Mouse (Mus musculus) forebrain, embryonic 12.5 days (tissue): ENCODE data around the gene Grip1. TPM values are rescaled to one million over a fixed set of nuclear protein-coding genes. Genes with fewer than 3 reads are reported as not detected.

Source experiments
- ATAC-seq: fragments of 200-750 bp; cut with Nextera tagmentation; 2 replicates; pipeline ENCODE4 v1.8.0; 2017; ENCODE audit warnings: moderate TSS enrichment; ENCODE audit not compliant: low FRiP score
- H3K27ac ChIP-seq: fragments of 300-500 bp; sonication (generic); 2 replicates; pipeline ENCODE4 v1.5.1; 2016; ENCODE audit warnings: mild to moderate bottlenecking
- H3K27me3 ChIP-seq: fragments of 300-500 bp; sonication (generic); 2 replicates; pipeline ENCODE4 v1.6.1; 2016; ENCODE audit warnings: mild to moderate bottlenecking
- H3K36me3 ChIP-seq: fragments of 300-500 bp; sonication (generic); replicated peaks from 2 replicates; pipeline ENCODE4 v1.6.1; 2016; ENCODE audit warnings: mild to moderate bottlenecking
- H3K4me1 ChIP-seq: fragments of 300-500 bp; sonication (generic); 2 replicates; pipeline ENCODE4 v1.6.1; 2016
- H3K4me2 ChIP-seq: fragments of 300-500 bp; sonication (generic); 2 replicates; pipeline ENCODE4 v1.6.1; 2016; ENCODE audit warnings: mild to moderate bottlenecking, moderate library complexity
- H3K4me3 ChIP-seq: fragments of 300-500 bp; sonication (generic); replicated peaks from 2 replicates; pipeline ENCODE4 v1.5.1; 2016; ENCODE audit warnings: mild to moderate bottlenecking
- H3K9ac ChIP-seq: fragments of 300-500 bp; sonication (generic); 2 replicates; pipeline ENCODE4 v1.6.1; 2016; ENCODE audit warnings: mild to moderate bottlenecking
- H3K9me3 ChIP-seq: fragments of 300-500 bp; sonication (generic); 2 replicates; pipeline ENCODE4 v1.6.1; 2016
- WGBS: fragments of 180-500 bp; shearing (Covaris S2); methylation state at CpG from one replicate; pipeline ENCODE4 v1.1.7; 2016; 5-methylcytosine and 5-hydroxymethylcytosine counted together
- polyA plus RNA-seq: library from polyadenylated mRNA; unstranded; fragments of >200 nt; fragmentation: Nextera tagmentation; extraction: Ambion mirVana; gene quantifications from 2 replicates; pipeline ENCODE4 v1.2.1, GENCODE M21; 2016

Gene Grip1
- polyA plus RNA-seq, 1 experiment from 2014 or later = 12.5 TPM

DNA sequence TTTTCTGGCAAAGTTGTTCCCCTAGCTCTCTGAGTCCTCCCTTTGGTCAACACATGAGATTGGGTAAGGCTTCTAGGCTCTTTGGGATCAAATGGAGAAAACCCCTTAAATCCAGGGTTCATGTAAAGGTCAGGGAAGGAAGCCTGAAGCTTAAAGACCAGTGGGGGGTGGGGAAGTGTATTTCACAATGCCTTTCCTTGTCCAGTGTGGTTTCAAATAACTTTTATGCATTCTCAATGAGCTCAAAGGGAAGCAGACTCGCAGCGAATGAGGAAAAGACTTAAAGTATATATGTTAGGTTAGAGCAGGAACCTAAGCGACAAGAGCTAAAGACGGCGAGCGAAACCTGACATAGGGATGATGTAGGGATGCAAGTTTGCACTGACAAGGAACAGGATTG lies 131.0 kb downstream of the Grip1 start:
- no peak for ATAC-seq
- no peak overlapping the region for H3K4me3 ChIP-seq
- no peaks in the 10 kb centered on the region for H3K9me3 ChIP-seq
- WGBS = 68% methylated on average over 6 of the region's 6 CpGs
- no peak overlapping the region for H3K27ac ChIP-seq
- no peaks in the 10 kb centered on the region for H3K27me3 ChIP-seq
- H3K4me2 ChIP-seq = no peak overlapping the region
- H3K9ac ChIP-seq = no peak overlapping the region
- no peaks in the 10 kb centered on the region for H3K36me3 ChIP-seq
- H3K4me1 ChIP-seq = 0 out of 2 replicates have a peak, but pooled peaks cover 4% of the 10 kb centered on the region

DNA sequence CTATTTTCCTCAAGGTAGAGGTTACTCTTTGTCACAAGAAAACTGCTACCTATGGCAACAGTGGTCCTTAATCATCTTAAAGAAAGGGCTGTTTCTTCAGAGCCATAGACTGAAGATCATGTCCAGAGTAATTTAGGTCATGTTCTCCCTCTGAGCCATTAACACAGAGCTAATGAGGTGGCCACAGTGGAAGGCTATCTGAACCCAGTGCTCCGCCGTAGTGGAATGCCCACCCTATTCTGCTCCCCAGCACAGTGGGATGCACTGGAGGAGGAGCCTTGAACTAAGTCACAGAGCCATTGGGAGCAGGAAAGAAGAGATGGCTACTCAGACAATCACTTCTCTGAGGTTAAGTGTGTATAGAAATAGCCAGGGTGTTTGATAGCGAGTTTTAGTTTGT lies 133.3 kb downstream of the Grip1 start:
- ATAC-seq = no peak
- Histone ChIP-seq H3K36me3 (no peaks in the 10 kb centered on the region), H3K4me1 (0 out of 2 replicates have a peak, but pooled peaks cover 4% of the 10 kb centered on the region), H3K4me2 (no peak overlapping the region), H3K9ac (no peak overlapping the region), H3K27ac (no peak overlapping the region), H3K9me3 (no peaks in the 10 kb centered on the region), H3K27me3 (no peaks in the 10 kb centered on the region), H3K4me3 (no peak overlapping the region)
- WGBS = 78% methylated on average over 3 of the region's 3 CpGs

GRCm38 (mm10) chr10:119596822-119597221 lies 143.2 kb downstream of the Grip1 start:
- no peaks in the 10 kb centered on the region for H3K4me1 ChIP-seq
- H3K9me3 ChIP-seq = no peaks in the 10 kb centered on the region
- no peak overlapping the region for H3K9ac ChIP-seq
- no peaks in the 10 kb centered on the region for H3K36me3 ChIP-seq
- ATAC-seq = no peak
- H3K4me2 ChIP-seq = no peak overlapping the region
- H3K27me3 ChIP-seq = no peaks in the 10 kb centered on the region
- WGBS = 86% methylated on average over 5 of the region's 5 CpGs
- H3K4me3 ChIP-seq = no peak overlapping the region
- H3K27ac ChIP-seq = no peak overlapping the region

DNA sequence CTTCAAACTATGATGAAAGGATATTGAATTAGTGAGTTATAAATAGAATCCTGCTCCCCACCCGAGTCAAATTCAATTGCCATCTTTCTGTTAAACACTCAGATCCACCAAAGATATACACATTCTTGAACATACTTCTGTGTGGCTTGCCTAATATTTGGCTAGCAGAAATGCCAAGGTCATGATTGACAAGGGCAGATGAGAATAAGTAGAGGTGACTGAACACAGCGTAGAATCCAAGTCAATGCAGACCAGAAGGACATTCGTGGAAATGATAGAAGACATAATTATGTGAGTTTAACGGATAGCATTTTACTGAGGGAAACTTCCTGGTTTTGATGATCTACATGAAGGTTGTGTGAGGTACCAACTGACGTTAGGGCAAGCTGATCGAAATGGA lies 153.9 kb downstream of the Grip1 start:
- H3K9ac ChIP-seq = no peak overlapping the region
- ATAC-seq = no peak

DNA sequence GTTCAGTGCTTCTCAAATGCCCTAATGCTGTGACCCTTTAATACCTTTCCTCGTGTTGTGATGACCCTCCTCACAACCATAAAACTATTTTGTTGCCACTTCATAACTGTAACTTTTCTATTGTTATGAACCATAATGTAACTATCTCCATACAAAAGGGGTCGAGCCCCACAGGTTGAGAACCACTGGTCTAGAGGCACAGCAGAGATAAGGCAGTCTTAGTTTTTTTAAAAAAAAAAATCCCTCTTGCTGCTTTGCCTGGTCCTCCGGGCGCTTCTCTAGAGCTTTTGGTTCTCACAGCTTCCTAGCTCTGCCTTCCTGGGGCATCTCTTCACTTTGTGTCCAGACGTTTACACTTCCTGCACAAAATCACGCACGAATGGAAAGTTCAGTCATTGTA lies 155.4 kb downstream of the Grip1 start:
- Histone ChIP-seq H3K36me3 (no peaks in the 10 kb centered on the region), H3K27me3 (no peaks in the 10 kb centered on the region), H3K27ac (no peak overlapping the region), H3K4me2 (no peak overlapping the region), H3K4me1 (no peaks in the 10 kb centered on the region), H3K4me3 (no peak overlapping the region), H3K9ac (no peak overlapping the region), H3K9me3 (no peaks in the 10 kb centered on the region)
- no peak for ATAC-seq
- 84% methylated on average over 7 of the region's 7 CpGs for WGBS

More for the DNA sequence above, 153.9 kb downstream of the Grip1 start:
- Histone ChIP-seq H3K36me3 (no peaks in the 10 kb centered on the region), H3K4me3 (no peak overlapping the region), H3K4me1 (no peaks in the 10 kb centered on the region), H3K9me3 (no peaks in the 10 kb centered on the region), H3K27ac (no peak overlapping the region), H3K27me3 (no peaks in the 10 kb centered on the region), H3K4me2 (no peak overlapping the region)
- WGBS = 94% methylated on average over 6 of the region's 6 CpGs

DNA sequence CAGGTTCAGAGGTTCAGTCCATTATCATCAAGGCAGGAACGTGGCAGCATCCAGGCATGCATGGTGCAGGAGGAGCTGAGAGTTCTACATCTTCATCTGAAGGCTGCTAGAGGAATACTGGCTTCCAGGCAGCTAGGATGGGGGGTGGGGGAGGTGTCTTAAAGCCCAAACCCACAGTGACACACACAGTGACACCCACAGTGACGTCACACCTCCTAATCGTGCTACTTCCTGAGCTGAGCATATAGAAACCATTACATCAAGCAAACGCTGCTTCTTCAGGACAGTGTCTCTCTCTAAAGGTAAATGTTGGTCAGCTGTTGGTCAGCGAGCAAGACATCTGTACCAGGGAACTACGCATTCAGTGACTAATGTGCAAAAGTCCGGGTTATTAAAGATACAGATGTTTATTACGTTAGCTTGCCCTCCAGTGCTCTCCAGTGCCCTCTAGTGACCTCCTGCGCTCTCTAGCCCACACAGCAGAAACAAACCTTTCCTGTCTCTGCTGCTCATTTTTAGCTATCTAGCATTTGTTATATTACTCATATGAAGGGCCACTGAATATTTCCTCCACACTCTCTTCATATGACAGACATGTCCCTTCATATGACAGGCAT lies 156.8 kb downstream of the Grip1 start:
- no peak overlapping the region for H3K27ac ChIP-seq
- no peak overlapping the region for H3K4me2 ChIP-seq
- no peaks in the 10 kb centered on the region for H3K36me3 ChIP-seq
- no peak overlapping the region for H3K9ac ChIP-seq
- H3K4me3 ChIP-seq = no peak overlapping the region
- peaks cover 9% of the 10 kb centered on the region for H3K4me1 ChIP-seq
- H3K9me3 ChIP-seq = no peaks in the 10 kb centered on the region
- no peak for ATAC-seq
- H3K27me3 ChIP-seq = no peaks in the 10 kb centered on the region
- WGBS = 78% methylated on average over 9 of the region's 9 CpGs

DNA sequence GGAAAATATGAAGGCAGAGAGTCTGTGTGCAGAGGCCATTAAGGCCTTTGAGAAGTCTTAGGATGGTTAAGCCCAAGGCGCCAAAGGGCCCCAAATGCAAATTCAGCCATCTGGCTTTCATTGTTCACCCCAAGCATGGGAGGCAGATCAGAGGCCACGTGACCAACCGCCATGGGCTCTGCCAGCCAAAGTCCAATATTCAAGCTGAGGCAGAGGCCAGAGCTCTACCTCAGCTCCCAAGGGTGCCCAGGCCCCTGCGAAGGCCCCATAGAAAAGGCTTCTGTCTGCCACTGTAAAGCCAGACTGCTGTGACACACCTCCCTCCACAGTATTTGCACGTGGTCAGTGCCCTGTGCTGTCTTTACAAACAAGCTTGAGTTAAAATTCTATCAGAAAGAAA lies 158.4 kb downstream of the Grip1 start:
- no peak overlapping the region for H3K4me2 ChIP-seq
- H3K27ac ChIP-seq = no peak overlapping the region
- no peak overlapping the region for H3K4me3 ChIP-seq
- no peaks in the 10 kb centered on the region for H3K27me3 ChIP-seq
- H3K4me1 ChIP-seq = peaks cover 14% of the 10 kb centered on the region
- ATAC-seq = no peak
- H3K9me3 ChIP-seq = no peaks in the 10 kb centered on the region
- 88% methylated on average over 5 of the region's 5 CpGs for WGBS
- no peak overlapping the region for H3K9ac ChIP-seq
- no peaks in the 10 kb centered on the region for H3K36me3 ChIP-seq

DNA sequence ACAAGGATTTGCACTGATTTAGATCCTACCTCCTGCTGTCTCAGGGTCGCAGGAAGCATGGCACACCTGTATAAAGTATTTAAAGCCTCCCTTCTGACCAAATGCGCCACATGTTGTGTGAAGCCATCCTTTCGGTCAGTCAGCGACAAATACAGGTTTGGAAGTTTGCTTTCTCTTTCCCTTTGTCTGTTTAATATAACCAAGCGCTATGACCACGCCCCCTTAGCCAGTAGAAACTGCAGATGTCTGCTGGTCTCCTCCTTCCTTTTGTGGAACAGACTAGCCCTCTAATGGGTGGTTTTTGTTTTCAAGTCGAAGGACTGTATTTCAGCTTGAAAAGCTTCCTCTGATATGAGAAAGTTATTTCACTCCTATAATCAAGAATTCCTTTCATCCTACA lies 161.1 kb downstream of the Grip1 start:
- ATAC-seq = no peak
- H3K9me3 ChIP-seq = no peaks in the 10 kb centered on the region
- no peak overlapping the region for H3K27ac ChIP-seq
- no peak overlapping the region for H3K4me2 ChIP-seq
- WGBS = 37% methylated on average over 7 of the region's 7 CpGs
- no peak overlapping the region for H3K4me3 ChIP-seq
- H3K27me3 ChIP-seq = no peaks in the 10 kb centered on the region
- H3K4me1 ChIP-seq = peaks cover 14% of the 10 kb centered on the region
- H3K36me3 ChIP-seq = no peaks in the 10 kb centered on the region
- no peak overlapping the region for H3K9ac ChIP-seq

GRCm38 (mm10) chr10:119615240-119615885 lies 161.7 kb downstream of the Grip1 start:
- Histone ChIP-seq H3K4me2 (no peak overlapping the region), H3K4me3 (no peak overlapping the region), H3K27me3 (no peaks in the 10 kb centered on the region), H3K9me3 (no peaks in the 10 kb centered on the region), H3K9ac (no peak overlapping the region), H3K27ac (0 out of 2 replicates have a peak overlapping the region, but pooled peaks have one; percentile 36), H3K4me1 (peaks cover 14% of the 10 kb centered on the region), H3K36me3 (no peaks in the 10 kb centered on the region)
- peak; percentile 49; the same call in 1 of the 2 replicates for ATAC-seq
- WGBS = 72% methylated on average over 14 of the region's 14 CpGs

DNA sequence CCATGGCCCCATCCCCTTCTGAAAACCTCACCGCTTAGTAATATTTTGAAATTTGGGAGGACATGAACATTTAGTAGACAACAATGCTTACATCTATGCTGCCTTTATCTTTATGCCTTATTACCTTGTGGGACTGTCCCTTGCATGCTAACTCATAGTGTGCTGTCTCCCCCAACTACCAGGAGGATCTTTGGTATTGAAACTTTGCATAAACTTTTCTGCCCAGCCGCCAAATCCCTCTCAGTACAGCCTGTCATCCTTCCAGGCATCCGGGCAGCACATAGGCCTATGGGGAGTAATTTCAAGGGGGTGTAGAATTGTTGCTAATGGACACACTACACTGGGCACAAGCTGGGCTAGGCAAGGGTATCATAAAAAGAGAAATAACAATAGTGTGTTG lies 162.4 kb downstream of the Grip1 start:
- no peak for ATAC-seq
- Histone ChIP-seq H3K27ac (no peak overlapping the region), H3K27me3 (no peaks in the 10 kb centered on the region), H3K4me1 (peaks cover 14% of the 10 kb centered on the region), H3K9ac (no peak overlapping the region), H3K4me3 (no peak overlapping the region), H3K9me3 (no peaks in the 10 kb centered on the region), H3K4me2 (no peak overlapping the region), H3K36me3 (no peaks in the 10 kb centered on the region)
- WGBS = 84% methylated on average over 3 of the region's 3 CpGs

DNA sequence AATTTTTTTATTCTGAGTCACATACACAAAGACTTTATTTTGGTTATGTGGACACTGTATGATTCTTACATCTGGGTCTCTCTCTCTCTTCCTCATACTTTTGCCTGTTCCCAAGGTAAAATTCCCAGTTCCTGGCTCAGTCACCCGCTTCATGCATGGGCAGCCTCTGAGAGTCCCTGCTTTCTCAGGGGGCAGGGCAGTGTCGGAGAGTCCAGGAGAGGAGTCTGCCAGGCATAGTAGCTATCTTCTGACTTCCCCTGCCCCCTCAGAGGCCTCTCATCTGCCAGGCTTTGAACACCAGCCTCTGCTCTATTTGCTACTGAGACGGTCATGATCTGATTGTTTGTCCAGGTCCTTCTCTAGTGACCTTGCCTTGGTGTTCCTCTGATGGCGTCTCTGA lies 175.0 kb downstream of the Grip1 start:
- no peak overlapping the region for H3K4me3 ChIP-seq
- no peaks in the 10 kb centered on the region for H3K36me3 ChIP-seq
- H3K9me3 ChIP-seq = no peaks in the 10 kb centered on the region
- no peak overlapping the region for H3K27ac ChIP-seq
- no peak for ATAC-seq
- H3K4me2 ChIP-seq = no peak overlapping the region
- no peaks in the 10 kb centered on the region for H3K4me1 ChIP-seq
- 86% methylated on average over 4 of the region's 4 CpGs for WGBS
- H3K27me3 ChIP-seq = no peaks in the 10 kb centered on the region
- H3K9ac ChIP-seq = no peak overlapping the region

- no peak overlapping the region for H3K9ac ChIP-seq
- no peak overlapping the region for H3K27ac ChIP-seq
- no peaks in the 10 kb centered on the region for H3K36me3 ChIP-seq
- no peaks in the 10 kb centered on the region for H3K4me1 ChIP-seq
- ATAC-seq = no peak
- no peaks in the 10 kb centered on the region for H3K9me3 ChIP-seq
- H3K4me2 ChIP-seq = no peak overlapping the region
- WGBS = 82% methylated on average over 5 of the region's 5 CpGs
- no peaks in the 10 kb centered on the region for H3K27me3 ChIP-seq
- no peak overlapping the region for H3K4me3 ChIP-seq
These were observed 176.8 kb downstream of the Grip1 start for GRCm38 (mm10) chr10:119630401-119630800.

DNA sequence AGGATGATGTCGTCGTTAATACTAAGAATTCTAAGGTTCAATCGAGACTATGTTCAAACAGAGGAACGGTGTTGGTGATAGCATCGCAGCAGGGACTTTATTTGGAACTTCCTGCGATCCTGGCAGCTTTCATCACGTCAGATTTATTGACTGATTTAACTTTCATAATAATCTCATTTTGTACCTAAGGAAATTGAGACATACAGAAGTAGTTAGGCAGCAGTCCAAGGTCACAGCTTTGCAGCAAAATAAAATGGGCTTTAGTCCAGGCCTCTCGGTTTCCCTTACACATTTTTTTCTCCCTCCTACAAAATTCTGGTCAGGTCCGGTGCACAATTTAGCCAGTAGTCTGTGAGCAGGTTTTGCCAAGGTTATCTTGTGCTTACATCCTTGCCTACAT lies 178.3 kb downstream of the Grip1 start:
- no peak for ATAC-seq
- no peak overlapping the region for H3K4me2 ChIP-seq
- H3K36me3 ChIP-seq = no peaks in the 10 kb centered on the region
- H3K9ac ChIP-seq = no peak overlapping the region
- WGBS = 88% methylated on average over 9 of the region's 9 CpGs
- no peaks in the 10 kb centered on the region for H3K9me3 ChIP-seq
- H3K4me1 ChIP-seq = no peaks in the 10 kb centered on the region
- H3K27ac ChIP-seq = no peak overlapping the region
- no peaks in the 10 kb centered on the region for H3K27me3 ChIP-seq
- H3K4me3 ChIP-seq = no peak overlapping the region
